Mouse (Mus musculus) left cerebral cortex, postnatal 14 days (tissue): Measurements from ENCODE around the gene Copg2. TPM values are rescaled to one million over a fixed set of nuclear protein-coding genes. Genes with fewer than 3 reads are reported as not detected.

Source experiments
- DNase-seq, 2 experiments: peaks; one replicate each; pipeline ENCODE4 v3.0.0; 2021 to 2022; ENCODE audit warnings: low spot score in 2 of 2, mixed read lengths in 1 of 2
- intact Hi-C: fragments of 180-260 bp; cut with DNase I; formaldehyde crosslinking; loops from one replicate; pipeline ENCODE4 v1.15.1; 2025
- long read RNA-seq, 2 experiments: library from polyadenylated mRNA; stranded (forward); transcript quantifications; one replicate each; pipeline ENCODE4 v2.0.0; 2021
- total RNA-seq, 2 experiments: library from RNA; stranded (reverse); gene quantifications; 2 replicates each; pipeline ENCODE4 v1.2.3; 2021

The Copg2 gene
- 10 to 100 TPM; 53.3 to 54.3 TPM for total RNA-seq
- long read RNA-seq, experiment 1, transcript Copg2-201 (24 exons, 3,961 nt), result major isoform, 10 of 24 reads
- long read RNA-seq, experiment 1, partial matches to known transcripts, result 7 of 24 reads
- long read RNA-seq, experiment 1, other reads (novel, unspliced or antisense), result 6 of 24 reads
- long read RNA-seq, experiment 2, transcript Copg2-201 (24 exons, 3,961 nt), result major isoform, 13 of 18 reads
- long read RNA-seq, experiment 2, partial matches to known transcripts, result 2 of 18 reads
- long read RNA-seq, experiment 2, other reads (novel, unspliced or antisense), result 3 of 18 reads

DNA sequence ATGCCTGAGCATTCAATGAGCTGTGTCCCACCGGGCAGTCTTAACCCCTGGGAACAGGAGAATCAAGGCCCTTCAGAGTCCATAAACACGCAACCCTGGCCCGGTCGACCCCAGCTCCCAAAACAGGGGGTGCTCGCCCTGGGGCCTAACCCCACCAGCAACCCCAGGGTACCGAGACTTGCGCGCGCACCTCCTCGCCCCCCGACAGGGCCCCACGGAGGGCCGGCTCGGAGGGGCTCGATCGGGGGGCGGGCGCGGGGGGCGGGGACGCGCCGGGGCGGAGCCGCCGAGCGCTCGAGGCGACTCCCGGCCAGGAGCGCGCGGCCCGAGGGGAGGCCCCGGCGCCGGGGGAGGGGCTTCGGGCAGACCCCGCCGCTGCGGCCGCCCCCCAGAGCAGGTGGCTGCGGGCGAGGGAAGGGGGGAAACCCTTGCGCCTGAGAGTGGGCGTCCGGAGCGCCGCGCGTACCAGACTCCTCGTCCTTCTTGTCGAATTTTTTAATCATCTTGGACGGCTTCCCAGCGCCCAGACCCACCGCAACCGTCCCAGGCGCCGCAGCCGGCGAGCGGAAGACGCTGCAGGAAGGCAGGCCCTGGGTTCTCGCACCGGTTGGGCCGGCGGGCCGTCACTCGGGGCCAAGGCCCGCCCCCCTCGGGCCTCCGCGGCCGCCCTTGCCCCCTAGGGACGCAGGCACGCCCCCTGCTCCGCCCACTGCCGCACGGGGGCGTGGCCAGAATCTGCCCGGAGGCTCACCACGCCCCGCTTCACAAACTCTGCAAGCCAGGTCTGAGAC lies at the start of gene Copg2:
Copg2 (minus strand) TSS at position 600 of the 791 bp plus-strand sequence.
- intact Hi-C loops, result no loop called here
- peak; percentile 94 to 95 for DNase-seq

DNA sequence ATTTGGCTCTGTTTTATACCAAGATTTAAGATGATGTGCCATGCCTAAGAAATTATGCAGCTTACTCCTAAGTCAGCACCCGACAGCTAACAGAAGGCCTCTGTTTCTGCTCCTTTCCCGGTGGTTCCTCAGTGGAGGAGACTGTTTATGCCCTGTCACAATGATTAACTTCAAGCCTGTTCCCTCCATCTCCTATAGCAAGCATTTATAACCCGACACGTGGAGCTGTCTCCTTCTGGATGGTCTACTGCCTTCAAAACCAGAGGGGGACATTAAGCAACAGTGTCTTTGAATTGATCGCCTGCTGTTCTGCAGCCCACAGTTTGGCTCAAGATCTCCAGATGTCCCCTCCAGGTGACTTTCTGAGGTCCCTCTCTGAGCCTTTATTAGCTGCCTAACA lies 42.7 kb upstream of the Copg2 start:
- intact Hi-C loops, result no loop called here

DNA sequence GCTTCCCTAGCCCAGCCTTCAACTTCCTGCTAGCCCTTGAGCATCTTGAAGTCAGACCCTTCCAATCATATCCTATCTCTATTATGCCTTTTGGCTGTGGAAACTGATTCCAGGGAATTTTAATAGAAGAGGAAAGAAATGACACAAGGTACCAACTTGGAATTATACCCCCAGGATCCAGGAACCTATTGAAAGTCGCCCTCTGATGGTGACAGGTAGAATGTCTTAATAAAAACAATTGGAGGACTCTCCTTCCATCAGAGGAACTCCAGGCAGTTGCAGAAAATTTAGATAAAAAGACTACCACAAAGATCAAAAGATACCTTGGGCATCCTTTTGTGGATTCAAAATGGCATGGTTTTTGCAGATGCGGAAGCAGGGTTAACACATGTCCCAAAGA lies 26.2 kb upstream of the Copg2 start:
- intact Hi-C loops, result no loop called here
- DNase-seq, result no peak

More for the DNA sequence above, 42.7 kb upstream of the Copg2 start:
- no peak for DNase-seq

DNA sequence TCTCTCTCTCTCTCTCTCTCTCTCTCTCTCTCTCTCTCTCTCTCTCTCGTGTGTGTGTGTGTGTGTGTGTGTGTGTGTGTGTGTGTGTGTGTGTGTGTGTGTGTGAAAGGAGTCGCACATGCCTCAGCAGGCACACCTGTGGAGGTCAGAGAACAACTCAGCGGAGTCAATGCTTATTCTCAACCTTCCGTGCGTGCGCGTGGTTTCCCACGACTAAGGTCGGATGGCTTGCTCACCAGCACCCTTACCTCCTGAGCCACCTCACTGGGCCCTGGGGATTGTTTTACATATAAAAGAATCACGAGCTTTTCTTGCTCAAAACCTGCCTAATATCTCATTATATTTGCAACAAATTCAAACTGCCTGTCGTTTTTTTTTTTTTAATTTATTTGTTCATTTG lies 25.2 kb upstream of the Copg2 start:
- no peak for DNase-seq
- intact Hi-C loops, result no loop called here

DNA sequence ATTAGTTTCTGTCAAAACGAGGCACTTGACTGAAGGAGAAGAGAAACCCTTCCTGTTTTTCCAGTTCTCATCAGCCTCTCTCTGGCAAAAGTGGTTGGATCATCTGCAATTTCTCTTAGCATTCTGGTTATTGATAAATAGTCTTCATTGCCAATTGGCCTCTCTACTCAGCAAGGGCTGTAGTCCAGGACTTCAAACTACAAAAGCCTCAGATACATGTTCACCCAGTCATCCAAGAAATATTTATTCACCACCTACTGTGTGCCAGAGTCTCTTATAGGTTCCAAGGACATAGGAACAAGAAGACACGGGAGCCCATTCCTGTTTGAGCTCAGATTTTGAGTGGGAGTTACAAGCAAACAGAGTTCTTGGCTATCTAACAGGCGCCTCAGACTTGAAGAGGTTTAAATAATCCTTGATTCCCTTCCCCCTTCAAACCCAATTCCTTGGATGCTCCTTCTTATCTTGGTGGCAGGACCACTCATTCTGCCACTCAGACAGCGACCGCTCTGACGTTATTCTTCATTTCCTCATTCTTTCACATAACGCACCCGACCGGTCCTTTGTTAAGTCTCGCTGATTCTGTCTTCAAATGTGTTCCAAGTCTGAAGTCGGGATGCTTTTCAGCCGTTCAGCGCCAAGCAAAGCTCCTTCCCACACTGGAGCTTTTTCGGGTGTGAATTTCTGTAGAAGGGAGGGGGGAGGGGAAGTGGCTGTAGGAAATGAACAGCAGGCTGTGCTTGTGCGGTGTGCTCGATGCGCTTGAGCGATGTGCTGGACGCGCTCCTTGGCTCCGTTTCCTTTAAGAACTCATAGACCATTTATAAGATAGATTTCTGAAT lies 24.5 kb upstream of the Copg2 start:
- peak; percentile 59 to 77 for DNase-seq
- intact Hi-C loops, result no loop called here

DNA sequence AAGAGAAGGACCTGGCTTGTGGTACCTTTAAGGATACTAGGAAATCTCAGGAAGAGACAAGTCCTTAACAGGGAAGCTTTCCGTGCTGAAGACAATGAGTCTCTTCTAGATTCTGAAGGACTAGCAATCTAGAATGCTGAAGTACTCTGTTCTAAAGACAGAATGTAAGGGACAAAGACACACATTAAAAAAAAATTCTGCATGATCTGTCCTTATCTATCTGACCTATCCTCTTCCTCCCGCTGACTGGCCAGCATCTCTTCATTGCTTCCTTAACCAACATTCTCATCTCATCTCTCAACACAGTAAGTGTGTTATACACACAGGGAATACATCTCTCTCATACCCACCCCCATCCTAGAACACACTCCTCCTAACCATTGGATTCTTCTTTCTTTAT lies 18.9 kb upstream of the Copg2 start, which contains the start of gene Tsga13:
Tsga13 (minus strand) TSS at position 101 of the 400 bp plus-strand sequence.
- DNase-seq, result no peak
- intact Hi-C loops, result no loop called here

DNA sequence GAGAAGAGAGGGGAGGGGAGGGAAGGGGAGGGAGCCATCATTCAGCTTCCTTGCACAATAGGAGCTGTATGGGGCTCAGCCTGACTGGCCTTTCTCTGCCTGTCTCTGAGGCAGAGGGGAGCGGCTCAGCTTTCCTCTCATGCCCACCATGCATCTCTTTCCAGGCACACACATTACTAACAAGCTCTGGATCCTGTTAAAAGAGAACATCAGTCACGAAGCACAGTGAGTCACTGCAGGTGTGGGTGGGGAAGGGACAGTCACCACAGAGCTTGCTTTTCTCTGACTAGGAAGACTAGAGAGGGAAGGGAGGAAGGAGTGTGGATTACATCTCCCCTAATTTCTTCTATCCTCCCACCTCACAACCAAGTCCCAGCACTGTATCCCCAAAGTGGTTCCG lies 11.4 kb upstream of the Copg2 start:
- intact Hi-C loops, result no loop called here
- DNase-seq, result peak; percentile 59 to 81

DNA sequence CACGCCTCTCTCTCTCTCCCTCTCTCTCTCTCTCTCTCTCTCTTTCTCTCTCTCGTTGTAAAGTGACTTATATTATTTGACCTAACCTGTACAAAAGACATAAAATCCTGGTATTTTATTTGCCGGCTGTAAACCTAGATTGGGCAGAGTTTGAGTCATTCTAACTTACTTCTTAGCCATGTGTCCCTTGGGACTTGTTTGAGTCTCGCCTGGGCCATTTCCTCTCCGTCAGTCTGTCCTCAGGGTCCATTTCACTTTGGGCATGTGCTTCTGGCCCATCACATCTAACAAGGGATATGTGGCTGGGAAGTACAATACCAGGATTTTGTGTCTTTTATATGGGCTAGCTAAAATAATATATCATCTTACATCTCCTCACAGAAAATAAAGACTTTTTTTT lies 8.3 kb upstream of the Copg2 start:
- intact Hi-C loops, result loop anchor here (5.0 kb wide), 1 partner anchor 77 kb away; no protein-coding TSS in a partner anchor

DNA sequence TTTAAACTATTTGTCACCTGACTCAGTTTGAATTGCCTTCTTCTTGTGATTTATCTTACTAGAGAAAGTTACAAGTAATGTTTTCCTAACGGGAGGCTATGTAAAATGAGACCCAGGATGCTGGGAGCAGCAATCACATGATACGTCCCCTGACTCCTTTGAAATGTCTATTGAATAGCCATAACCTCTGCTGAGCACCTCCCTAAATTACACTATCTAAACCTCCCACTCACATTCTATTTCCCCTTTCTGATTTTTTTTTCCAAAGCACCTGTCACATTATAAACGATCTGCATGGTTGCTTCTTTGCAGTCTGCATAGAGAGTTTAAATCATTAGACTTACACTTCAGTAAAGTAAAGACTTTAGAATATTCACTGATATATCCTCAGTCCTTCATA lies 7.4 kb upstream of the Copg2 start:
- intact Hi-C loops, result loop anchor here (5.0 kb wide), 1 partner anchor 78 kb away; no protein-coding TSS in a partner anchor
- DNase-seq, result no peak

More for the DNA sequence above, 8.3 kb upstream of the Copg2 start:
- no peak for DNase-seq

DNA sequence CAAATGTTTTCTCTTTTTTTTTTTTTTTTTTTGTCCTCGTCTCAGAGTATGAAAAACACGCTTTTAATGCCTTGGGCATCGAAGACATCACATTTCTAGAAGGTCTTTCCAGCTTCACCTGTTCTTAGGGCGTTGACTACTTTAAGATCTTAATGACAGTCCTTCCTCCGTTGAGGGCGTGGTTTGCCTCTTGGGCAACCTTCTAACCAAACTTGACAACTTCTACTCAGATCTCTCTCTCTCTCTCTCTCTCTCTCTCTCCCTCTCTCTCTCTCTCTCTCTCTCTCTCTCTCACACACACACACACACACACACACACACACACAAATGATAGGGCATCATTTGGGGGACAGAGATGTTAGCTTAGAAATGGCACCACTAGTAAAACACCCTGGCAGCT lies 926 bp upstream of the Copg2 start:
- no peak for DNase-seq
- intact Hi-C loops, result no loop called here

DNA sequence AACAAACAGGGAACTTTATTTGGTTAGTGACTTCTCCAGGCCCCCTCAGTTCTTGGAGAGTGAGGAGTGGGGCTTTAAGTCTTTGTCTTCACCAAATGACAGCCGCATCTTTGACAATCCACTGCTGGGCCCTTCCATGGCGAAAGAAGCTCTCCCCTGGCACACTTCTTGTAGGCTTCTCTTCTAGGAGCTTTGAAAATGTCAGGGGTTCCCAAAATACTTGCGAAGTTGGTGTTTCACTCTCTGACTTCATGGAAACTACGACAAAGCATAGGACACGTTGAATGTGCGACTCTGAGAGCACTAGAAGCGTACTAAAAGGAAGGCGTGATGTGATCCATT lies 363 bp upstream of the Copg2 start:
- intact Hi-C loops, result no loop called here

DNA sequence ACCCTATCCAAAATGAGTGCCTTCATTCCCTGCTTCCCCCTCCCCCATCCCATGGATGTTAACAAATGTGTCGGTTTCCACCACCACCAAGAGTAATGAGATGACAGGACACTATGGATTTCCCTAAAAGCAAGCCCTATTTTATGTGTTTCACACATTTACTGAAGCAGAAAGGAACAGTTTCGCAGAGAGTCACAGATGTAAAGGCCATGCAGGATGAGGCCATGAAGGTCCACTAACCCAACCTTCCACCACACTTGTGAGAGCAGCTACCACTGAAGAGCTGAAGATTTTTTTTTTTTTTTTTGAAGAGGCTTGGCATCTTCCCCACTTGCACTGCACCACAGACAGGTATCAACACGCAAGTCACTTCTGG lies 787 bp downstream of the Copg2 start:
- intact Hi-C loops, result no loop called here

More for the DNA sequence above, 363 bp upstream of the Copg2 start:
- DNase-seq, result peak in 1 of 2 experiments; percentile 11

DNA sequence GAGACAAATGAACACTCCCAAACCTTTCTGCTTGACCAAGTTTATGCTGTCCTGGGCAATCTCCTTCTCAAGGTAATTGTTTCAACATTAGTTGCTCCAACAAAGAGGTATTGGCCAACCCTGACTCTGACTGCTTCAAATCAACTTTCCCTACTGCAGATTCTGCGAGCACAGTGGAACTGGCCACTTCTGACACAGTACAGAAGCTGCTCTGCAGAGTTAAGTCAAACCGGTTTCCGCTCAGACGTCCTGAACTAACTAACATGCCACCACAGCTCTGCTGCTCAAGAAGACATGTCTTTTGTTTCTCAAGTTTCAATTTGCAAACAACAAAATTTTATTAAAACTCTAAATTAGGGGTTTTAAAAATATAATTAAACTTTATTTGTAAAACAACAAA lies 3.5 kb downstream of the Copg2 start:
- DNase-seq, result no peak
- intact Hi-C loops, result no loop called here

More for the DNA sequence above, 787 bp downstream of the Copg2 start:
- peak; percentile 5 to 36 for DNase-seq

DNA sequence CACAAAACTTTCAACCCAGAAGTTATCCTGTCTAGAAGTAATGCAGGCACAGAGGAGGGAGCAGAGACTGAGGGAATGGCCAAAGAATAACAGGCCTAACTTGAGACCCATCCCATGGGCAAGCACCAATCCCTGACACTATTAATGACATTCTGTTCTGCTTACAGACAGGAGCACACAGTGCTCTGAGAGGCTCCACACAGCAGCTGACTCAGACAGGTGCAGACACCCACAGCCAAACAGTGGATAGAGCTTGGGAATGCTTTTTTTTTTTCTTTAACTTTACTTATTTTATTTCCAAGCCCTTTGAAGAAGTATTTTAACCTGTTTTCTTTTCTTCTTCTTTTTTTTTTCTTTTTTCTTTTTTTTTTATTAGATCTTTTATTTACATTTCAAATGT lies 4.8 kb downstream of the Copg2 start:
- DNase-seq, result no peak
- intact Hi-C loops, result no loop called here

DNA sequence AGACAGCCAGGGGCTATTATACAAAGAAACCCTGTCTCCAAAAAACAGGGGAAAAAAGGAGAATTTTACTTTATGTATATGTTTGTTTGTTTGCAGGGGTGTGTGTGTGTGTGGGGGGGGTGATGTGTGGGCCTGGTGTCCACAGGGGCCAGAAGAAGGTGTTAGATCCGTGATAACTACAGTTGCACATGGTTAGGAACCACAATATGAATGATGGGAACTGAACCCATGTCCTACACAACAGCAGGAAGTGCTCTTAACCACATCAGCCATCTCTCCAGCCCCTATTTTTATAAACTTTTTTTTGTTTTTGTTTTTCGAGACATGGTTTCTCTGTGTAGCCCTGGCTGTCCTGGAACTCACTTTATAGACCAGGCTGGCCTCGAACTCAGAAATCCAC lies 11.7 kb downstream of the Copg2 start:
- intact Hi-C loops, result no loop called here
- no peak for DNase-seq

DNA sequence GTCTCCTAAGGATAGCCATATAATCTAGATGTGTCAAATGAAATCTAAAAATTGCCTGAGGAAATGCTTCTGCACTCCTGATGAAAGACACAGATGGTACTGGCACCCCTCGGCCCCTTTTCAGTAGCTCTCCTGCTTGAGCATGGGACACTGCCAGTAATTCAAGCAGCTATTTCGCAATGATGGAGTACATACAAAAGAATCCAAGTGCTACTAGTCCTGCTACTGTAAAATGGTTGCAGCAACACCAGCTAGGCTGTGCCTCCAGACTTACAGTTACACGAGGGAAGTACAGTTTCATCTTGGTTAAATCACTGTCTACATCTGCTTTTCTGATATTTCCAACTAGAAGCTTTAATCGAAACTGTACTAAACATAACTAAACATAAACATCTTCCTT lies 13.1 kb downstream of the Copg2 start:
- no peak for DNase-seq
- intact Hi-C loops, result no loop called here

DNA sequence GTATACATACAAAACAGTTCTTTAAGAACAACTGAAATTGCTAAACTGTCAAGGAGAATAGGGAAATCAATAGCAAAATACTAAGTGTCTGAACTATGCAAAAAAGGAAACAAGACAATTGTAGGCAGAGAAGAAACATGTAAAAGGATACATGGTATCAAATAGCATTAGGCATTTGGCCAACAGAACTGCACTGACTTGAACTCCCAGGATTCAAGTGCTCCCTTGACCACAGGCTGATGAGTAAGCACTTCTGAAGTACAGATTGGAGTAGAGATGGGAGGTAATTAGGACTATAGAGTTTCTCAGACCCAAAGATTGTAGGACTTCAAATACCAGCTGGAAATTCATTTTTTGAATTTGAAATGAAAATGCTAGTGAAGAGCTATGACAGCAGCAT lies 19.9 kb downstream of the Copg2 start:
- intact Hi-C loops, result no loop called here
- no peak for DNase-seq

DNA sequence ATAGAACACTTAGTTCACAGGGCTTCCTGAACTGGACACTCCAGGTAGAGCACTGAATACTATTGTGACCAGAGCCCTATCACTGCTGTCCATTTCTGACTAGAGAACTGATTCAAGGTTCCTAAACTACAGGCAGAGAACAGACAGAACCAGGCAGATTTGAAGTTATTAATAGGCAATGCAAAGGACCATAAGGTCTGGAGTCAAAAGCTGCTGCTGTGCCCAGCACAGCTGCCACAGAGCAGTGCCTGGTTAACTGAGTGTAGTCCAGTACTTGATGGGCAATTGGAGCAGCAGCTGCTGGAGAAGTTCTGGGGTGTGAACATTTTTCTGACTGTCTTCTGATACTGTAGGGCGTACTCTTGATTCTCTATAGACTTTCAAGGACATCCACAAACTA lies 30.1 kb downstream of the Copg2 start:
- DNase-seq, result no peak
- intact Hi-C loops, result no loop called here

DNA sequence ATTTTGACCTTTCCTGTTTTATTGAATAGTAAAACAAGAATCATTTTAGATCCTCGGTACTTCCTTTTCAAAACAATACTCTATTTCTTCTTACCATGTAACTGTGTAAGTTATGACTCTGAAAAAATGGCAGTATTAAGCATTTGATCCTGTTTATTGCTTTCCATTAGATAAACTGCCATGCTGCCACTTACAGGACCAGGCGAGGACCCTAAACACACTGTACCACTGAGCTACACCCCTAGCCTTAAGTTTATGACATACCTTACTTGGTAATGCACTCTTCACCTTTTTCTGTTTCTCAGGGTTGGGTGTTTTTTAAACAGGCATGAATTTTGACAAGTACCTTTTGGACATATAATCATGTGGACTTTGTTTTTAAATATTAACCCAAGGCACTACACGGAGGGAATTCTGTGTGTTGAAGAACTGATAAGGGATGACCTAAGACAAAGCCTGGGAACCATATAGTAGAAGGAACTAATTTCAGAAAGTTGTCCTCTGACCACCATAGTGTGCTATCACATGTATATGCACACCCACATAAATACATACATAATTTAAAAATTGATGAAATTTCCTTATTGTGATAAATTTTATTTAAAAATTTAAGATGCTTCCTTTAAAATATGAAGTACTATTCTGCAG lies 31.4 kb downstream of the Copg2 start:
- intact Hi-C loops, result no loop called here
- no peak for DNase-seq

DNA sequence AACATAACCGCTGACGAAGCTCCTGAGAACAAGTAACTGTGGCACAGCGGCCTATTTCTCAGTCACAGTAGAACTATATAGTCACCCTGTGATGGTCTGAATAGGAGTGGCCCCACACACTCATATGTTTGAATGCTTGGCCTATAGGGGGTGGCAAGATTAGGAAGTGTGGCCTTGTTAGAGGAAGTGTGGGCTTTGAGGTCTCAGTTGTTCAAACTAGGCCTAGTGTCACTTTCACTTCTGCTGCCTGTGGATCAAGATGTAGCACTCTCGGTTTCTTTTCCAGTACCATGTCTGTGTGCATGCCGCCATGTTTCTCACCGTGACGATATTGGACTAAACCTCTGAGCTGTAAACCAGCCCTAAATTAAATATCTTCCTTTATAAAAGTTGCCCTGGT lies 40.6 kb downstream of the Copg2 start:
- DNase-seq, result no peak
- intact Hi-C loops, result no loop called here
